Mouse (Mus musculus): ENCODE measurements around the gene Fam81a. TPM values are rescaled to one million over a fixed set of nuclear protein-coding genes. Genes with fewer than 3 reads are reported as not detected.

Gene Fam81a
- polyA plus RNA-seq, 1 experiment from 2014 or later: 0.98 TPM

Other genes with a start within 250 kb of the Fam81a start
- 60.1 and 61.4 TPM in 2 replicates for gene Bnip2, start 153.1 kb downstream of the Fam81a start, polyA plus RNA-seq (2016; fragmentation: Nextera tagmentation; extraction: Ambion mirVana)
- gene Gtf2a2, start 130.0 kb downstream of the Fam81a start, polyA plus RNA-seq (2016; fragmentation: Nextera tagmentation; extraction: Ambion mirVana): 170 and 171 TPM in 2 replicates
- not detected in 2 replicates for gene Gcnt3, start 104.5 kb downstream of the Fam81a start, polyA plus RNA-seq (2016; fragmentation: Nextera tagmentation; extraction: Ambion mirVana)
- gene Myo1e, start 64.8 kb upstream of the Fam81a start, polyA plus RNA-seq (2016; fragmentation: Nextera tagmentation; extraction: Ambion mirVana): 4.0 and 4.2 TPM in 2 replicates